Mouse (Mus musculus): ENCODE data around the gene Rbms1.

The Rbms1 gene

GRCm38 (mm10) chr2:60804763-60805162, 158.2 kb downstream of the Rbms1 start:
- DNase-seq = no peak

DNA sequence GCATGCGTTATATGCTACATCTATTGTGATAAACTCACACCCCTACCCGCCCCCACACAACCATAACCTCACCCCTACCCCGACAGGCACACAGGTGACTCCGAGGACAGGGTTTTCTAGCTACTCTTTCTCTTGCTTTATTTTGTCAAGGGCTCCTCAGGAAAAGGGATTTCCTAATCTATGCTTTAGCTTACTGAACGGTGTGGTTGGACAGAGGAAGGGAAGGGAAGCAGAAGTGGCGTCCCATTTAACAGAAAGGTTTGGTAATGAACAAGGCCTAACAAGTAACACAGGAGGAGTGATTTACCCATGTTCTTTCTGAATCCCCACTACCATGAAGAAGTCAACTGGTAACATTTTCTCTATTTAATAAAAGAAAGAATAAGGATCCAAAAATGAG, 159.6 kb downstream of the Rbms1 start:
- DNase-seq = no peak

- no peak for DNase-seq
Measured at GRCm38 (mm10) chr2:60802828-60803227, 160.2 kb downstream of the Rbms1 start.

DNA sequence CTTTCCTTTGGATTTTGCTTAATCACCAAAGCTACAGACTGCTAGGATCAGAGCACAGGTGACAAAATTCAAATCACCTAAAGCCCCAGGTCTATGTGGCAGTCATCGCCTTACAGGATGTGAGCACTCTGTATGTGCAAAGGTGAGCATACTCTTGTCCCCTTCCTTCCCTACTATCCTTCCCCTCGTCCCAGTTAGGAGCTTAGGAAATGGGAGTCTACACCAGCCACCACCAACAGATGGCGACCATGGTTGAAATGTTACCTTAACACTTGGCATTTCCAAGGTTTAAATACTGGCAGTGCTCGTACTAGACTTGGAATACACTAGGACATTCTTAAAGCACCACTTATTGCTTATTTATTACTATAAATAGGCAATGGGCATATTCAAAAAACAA, 160.8 kb downstream of the Rbms1 start:
- no peak for DNase-seq

DNA sequence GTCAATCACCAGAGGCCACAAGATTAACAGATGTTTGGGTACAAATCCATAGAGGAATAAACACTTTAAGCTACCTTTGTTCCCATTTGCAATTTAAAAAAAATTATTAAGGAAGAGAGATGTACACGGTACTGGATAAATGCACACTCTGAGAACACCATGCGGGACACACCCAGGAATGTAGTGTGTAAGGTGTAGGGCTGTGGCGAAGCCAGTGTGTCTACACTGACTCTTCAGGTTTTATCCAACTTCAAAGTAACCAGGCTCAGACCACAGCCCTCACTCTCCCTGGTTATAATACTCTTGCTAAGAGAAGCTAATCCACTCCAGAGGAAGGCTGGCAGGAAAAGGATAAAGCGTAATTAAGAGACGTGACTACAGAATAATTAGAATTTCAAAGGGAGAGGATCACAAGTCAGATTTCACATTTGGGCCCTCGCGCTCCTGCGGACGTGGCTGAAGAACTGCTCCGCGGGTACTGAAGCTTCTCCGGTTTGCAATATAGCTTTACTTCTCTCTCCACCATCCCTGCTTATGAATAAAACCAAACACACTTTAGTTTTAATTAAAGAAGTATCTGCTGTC, 161.3 kb downstream of the Rbms1 start:
- DNase-seq = no peak

DNA sequence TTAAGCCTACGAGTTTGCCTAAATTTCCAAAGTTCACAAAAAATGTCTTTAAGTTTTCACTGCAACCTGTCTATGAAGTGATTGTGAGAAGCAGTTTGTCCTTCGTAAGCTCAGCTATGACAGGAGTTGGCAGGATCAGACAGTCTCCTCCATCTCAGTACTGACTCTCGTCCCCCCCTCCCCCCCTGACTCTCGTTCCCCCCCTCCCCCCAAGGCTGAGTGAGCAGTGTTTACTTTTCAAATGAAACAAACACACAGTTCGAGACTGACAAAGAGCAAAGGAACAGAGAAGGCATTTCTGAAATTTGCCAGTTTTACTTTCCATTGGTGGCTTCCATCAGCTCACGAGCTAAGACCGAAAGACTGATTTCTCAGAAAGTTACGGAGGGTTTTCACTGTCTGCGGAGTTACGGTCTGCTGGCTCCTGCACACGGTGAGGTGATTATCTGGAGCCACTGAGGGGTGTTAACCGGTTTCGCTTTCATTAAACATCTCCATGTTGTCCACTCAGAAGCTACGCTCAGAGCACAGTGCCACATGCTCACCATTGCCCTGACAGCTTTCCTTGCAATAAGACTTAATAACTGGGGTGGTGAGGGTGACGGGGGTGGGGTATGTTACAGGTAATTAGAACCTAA, 162.0 kb downstream of the Rbms1 start:
- no peak for DNase-seq

- DNase-seq = no peak
Measured at GRCm38 (mm10) chr2:60799816-60800215, 163.2 kb downstream of the Rbms1 start.

DNA sequence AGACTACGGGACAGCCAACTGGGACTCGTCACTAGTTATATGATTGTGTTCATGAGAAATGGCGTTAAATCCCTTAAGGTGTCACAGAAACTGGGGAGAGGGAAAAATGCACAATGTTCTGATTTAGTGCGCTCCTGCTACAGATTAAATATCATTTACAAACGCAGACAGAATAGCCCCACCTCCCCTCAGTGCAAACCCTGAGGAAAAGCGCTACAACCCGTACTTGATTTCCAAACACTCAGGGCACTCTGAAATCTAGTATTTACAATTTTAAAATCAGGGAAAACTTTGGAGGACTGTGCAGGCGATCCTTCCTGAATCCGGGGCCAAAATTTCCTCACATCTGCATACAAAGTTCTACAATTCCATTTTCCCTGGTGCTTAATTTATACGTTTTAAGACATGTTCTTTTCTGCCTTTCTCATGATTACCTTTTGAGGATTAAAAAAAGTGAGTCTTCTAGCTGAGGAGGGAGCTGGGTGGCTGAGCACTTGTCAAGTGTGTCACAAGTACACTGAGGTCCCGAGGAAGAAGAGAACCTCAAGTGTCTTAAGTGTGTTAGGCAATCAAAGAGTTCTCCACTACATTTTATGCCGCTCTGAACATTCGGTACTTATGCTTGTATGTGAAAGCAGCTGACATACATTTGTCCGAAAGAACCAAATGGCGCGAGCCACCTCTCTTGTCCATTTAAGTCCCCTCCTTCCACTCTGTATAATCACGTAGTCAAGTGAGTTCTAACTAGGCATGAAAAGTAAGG, 164.0 kb downstream of the Rbms1 start:
- DNase-seq = no peak

DNA sequence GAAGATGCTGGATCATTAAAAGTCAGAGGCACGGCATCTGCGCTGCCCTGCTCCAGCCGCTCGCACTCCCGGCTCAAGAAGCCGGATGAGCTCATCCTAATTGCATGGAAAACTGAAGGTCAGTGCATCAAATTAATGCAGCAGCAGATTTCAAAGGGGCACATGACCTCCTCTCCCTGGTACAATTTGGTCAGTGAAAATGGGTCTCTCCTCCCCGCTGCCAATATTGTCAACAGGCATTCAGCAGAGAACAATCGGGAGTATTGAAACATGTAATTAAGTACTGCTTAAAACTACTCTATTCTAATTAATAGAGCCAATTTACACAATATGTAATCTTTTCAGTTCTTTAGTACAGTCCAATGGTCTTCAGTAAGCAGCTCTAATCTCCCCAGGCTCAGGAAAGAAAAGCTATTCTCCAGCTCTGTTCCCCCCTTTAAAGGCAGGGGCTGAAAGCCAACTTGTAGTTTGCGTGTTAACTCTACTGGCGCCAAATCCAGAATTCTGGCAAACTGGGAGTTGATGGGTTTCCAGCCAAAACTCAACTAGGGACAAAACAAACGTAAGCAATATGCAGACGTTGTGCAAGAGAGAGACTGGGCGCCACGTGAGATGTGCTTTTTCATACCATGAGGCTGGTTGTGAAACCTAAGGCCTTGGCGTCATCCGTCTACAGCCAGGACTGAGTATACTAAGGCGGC, 165.9 kb downstream of the Rbms1 start:
- no peak for DNase-seq

GRCm38 (mm10) chr2:60796616-60796968, 166.4 kb downstream of the Rbms1 start:
- no peak for DNase-seq

DNA sequence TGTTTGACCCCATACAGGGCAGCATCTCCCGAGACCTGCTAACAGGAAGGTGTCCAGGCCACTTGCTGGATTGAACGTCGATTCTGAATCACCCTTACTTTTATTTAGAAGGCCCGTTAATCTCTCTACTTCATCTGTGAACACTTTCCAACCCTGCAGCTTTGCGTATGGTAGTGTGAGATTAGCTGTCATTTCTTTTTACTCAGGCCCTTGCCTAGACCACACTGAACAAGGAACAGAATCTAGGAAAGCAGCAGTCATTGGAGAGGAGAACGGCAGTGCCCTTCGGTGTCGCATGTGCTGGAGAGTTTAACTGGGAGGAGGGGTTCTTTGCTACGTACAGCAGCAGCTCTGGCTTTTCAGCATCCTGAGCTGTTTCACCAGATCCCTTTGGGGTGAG, 167.1 kb downstream of the Rbms1 start:
- no peak for DNase-seq

GRCm38 (mm10) chr2:60792506-60792905, 170.5 kb downstream of the Rbms1 start:
- DNase-seq = no peak

DNA sequence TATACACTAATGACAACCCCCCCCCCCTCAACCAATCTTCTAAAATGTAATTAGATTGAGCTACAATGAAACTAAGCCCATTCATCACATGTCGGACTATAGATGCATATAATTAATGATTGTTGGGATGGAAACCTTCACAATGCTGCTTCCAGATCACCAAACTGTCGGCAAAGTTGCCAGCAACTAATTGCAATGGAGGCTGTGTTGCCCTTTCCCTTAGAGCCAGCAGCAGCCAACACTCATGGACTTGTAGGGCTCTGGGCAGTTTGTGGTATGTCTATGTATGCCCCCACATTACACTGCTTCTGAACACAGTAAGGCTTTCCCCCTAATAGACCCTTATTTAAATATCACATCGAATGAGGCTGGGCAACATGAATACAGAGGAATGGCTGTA, 173.9 kb downstream of the Rbms1 start:
- DNase-seq = no peak

DNA sequence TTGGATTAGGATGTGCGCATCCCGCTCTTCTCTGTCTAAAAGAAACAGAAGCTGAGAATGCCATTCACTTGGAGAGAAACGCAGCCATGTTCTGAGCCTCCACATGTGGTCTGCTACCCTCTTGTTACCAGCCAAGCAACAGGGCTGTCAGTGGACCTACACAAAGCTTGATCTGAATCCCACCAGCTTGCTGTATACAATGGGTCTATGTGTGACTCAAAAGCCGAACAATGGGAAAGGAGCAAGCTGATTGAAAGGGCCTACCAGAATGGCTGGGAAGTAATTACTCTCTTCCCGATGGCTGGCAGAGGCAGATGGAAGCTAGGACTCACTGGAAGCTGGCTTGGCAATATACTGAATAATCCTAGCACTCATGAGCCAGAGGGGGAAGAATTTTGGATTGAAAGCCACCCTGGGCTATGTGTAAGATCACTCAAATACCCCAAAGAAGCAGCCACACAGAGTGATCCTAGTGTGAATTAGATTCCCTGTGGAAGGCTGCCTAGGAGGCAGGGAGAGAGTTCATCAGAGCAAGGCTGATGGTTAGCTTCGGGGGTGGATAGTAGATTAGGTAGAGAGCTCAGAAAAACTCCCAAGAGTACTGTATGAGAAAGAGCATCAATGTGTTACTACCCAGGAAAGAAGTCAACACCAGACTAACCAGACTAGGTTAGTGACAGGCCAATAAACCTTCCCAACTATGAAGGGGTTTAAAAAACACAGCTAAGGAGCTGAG, 174.7 kb downstream of the Rbms1 start:
- no peak for DNase-seq

DNA sequence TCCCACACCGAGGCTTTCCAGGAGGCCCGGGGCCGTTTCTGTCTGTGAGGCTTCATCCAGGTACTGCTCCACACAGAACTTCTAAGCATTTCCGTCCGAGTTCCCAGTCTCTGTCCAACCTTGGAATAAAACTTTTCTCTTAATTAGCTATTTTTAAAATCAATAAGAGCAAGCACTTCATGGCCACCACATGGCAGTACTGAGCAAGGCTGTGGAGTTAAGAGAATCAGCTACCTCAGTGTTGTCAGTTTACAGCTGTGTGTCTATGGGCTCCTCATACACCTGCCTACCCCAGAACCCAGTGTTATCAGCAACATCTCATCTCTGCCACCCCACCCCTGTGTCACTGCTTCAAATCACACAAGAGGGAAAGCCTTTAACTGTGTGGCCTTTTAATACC, 175.9 kb downstream of the Rbms1 start:
- DNase-seq = no peak

DNA sequence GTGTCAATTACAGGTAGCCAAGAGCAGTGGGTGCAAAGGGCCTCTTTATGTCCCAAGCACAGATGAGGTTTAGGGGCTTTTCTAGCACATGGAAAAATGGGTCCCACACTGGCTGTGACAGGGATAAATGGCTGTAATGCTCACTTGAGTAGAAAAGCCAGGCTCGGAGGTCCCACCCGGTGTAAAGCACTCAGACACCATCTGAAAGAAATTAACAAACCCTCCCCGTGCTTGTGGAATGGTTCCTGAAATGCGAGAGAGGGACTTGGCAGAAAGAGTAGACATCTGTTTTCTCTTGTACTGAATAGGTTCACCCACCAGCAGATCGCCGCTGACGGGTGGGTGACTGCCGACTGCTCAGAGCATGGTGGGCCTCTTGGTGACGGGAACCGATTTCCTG, 176.7 kb downstream of the Rbms1 start:
- no peak for DNase-seq

- peak in 1 of 2 experiments; percentile 11 for DNase-seq
Measured at GRCm38 (mm10) chr2:60774501-60774900, 188.5 kb downstream of the Rbms1 start.

DNA sequence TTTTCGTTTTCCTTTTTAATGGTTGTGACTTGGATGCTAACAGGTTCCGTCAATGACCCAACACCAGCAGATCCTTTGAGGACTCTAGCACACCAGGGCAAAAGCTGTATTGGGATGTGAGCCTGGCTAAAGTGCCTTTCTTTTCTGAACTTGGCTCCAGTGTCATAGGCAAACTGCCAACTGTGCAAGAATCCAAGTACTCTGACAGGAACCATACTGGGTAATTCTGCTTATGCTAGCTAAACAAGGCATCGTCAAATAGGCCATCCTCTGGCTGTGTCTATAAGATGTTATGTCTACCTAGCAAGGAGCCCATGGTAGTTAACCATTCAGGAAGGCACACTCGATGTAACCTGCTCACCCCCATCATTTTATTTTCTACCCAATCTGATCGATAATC, 189.4 kb downstream of the Rbms1 start:
- no peak for DNase-seq

DNA sequence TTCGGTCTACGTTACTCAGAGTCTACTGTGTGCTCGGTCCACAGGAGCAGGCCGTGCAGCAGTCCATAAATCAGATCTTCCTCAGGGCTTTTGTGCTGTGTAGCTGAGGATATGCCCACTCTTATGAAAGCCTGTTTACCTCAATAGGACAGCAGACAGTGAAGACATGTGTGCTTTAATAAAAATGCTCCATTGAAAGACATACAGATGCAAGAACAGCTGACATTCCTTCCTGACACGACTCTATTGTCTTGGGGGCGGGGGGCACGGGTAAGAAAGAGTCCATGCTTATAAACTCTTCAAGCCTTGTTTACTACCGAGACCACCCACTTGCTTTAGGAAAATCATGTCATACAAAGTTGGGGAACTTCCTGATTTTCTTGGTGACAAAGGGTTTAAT, 196.6 kb downstream of the Rbms1 start:
- DNase-seq = no peak

- no peak for DNase-seq
Measured at GRCm38 (mm10) chr2:60756218-60756617, 206.8 kb downstream of the Rbms1 start.

GRCm38 (mm10) chr2:60755101-60755500, 207.9 kb downstream of the Rbms1 start:
- DNase-seq = no peak

GRCm38 (mm10) chr2:60751274-60751673, 211.7 kb downstream of the Rbms1 start:
- DNase-seq = no peak

- DNase-seq = no peak
Measured at GRCm38 (mm10) chr2:60750591-60750990, 212.4 kb downstream of the Rbms1 start.

Data from thymus, postnatal 36 days (tissue).